Mouse (Mus musculus) intestine, postnatal 0 days (tissue): ENCODE data around the gene Kank1. TPM values are rescaled to one million over a fixed set of nuclear protein-coding genes. Genes with fewer than 3 reads are reported as not detected.
"Not testable (repeated sequence)": the region's sequence is repeated elsewhere in the genome, so short reads cannot be mapped to it uniquely, and the experiment has no call there.

Experiments
- ATAC-seq: fragments of 200-750 bp; cut with Nextera tagmentation; 2 replicates; pipeline ENCODE4 v1.8.0; 2017; ENCODE audit warnings: mild to moderate bottlenecking, moderate TSS enrichment, moderate library complexity
- H3K27ac ChIP-seq: fragments of 300-500 bp; sonication (generic); 2 replicates; pipeline ENCODE4 v1.5.1; 2014; ENCODE audit warnings: mild to moderate bottlenecking, low read depth, low read length, moderate library complexity
- H3K27me3 ChIP-seq: fragments of 300-500 bp; sonication (generic); replicated peaks from 2 replicates; pipeline ENCODE4 v1.6.1; 2014; ENCODE audit warnings: low read length, mixed read lengths; ENCODE audit not compliant: control insufficient read depth, insufficient read depth
- H3K36me3 ChIP-seq: fragments of 300-500 bp; sonication (generic); 2 replicates; pipeline ENCODE4 v1.6.1; 2014; ENCODE audit warnings: mild to moderate bottlenecking, moderate library complexity; ENCODE audit not compliant: control insufficient read depth, insufficient read depth
- H3K4me1 ChIP-seq: fragments of 300-500 bp; sonication (generic); replicated peaks from 2 replicates; pipeline ENCODE4 v1.6.1; 2014; ENCODE audit warnings: antibody characterized with exemption, low read length, mixed read lengths; ENCODE audit not compliant: control insufficient read depth, insufficient read depth
- H3K4me2 ChIP-seq: fragments of 300-500 bp; sonication (generic); replicated peaks from 2 replicates; pipeline ENCODE4 v1.6.1; 2014; ENCODE audit warnings: low read depth, mild to moderate bottlenecking, moderate library complexity
- H3K4me3 ChIP-seq: fragments of 300-500 bp; sonication (generic); 2 replicates; pipeline ENCODE4 v1.5.1; 2014; ENCODE audit warnings: low read depth, low read length
- H3K9ac ChIP-seq: fragments of 300-500 bp; sonication (generic); 2 replicates; pipeline ENCODE4 v1.6.1; 2014; ENCODE audit warnings: mild to moderate bottlenecking, low read depth, low read length
- H3K9me3 ChIP-seq: fragments of 300-500 bp; sonication (generic); 2 replicates; pipeline ENCODE4 v1.6.1; 2016; ENCODE audit warnings: mixed run types; ENCODE audit not compliant: control insufficient read depth
- CTCF ChIP-seq: sonication (generic); IDR thresholded peaks from 2 replicates; pipeline ENCODE4 v1.5.1; 2016; ENCODE audit warnings: low read depth, mild to moderate bottlenecking, control low read depth, antibody characterized with exemption, moderate library complexity
- WGBS: fragments of 180-500 bp; shearing (Covaris S2); extraction: QIAGEN DNeasy Blood & Tissue Kit; methylation state at CpG from one replicate; pipeline ENCODE4 v1.1.7; 2014; 5-methylcytosine and 5-hydroxymethylcytosine counted together
- polyA plus RNA-seq: library from polyadenylated mRNA; unstranded; fragments of >200 nt; fragmentation: Nextera tagmentation; extraction: Ambion mirVana; gene quantifications from 2 replicates; pipeline ENCODE4 v1.2.1, GENCODE M21; 2015

The Kank1 gene
- polyA plus RNA-seq, 1 experiment from 2014 or later = 6.0 TPM

- Histone ChIP-seq H3K27me3 (no peaks in the 10 kb centered on the region; the same call in 1 of the 2 replicates), H3K4me2 (no peak overlapping the region), H3K9me3 (no peaks in the 10 kb centered on the region), H3K27ac (no peak overlapping the region), H3K4me3 (no peak overlapping the region), H3K9ac (no peak overlapping the region), H3K4me1 (no peaks in the 10 kb centered on the region), H3K36me3 (no peaks in the 10 kb centered on the region)
- peak; percentile 86 for TF ChIP-seq CTCF
- ATAC-seq = no peak
- 48% methylated on average over 11 of the region's 11 CpGs for WGBS
Observed at GRCm38 (mm10) chr19:25450869-25451629, 214.3 kb downstream of the Kank1 start.

GRCm38 (mm10) chr19:25453146-25453545, 216.4 kb downstream of the Kank1 start:
- Histone ChIP-seq H3K27ac (no peak overlapping the region), H3K4me2 (no peak overlapping the region), H3K36me3 (no peaks in the 10 kb centered on the region), H3K9me3 (no peaks in the 10 kb centered on the region), H3K4me1 (no peaks in the 10 kb centered on the region), H3K4me3 (no peak overlapping the region), H3K27me3 (no peaks in the 10 kb centered on the region), H3K9ac (no peak overlapping the region)
- TF ChIP-seq CTCF = no peak
- no peak for ATAC-seq
- 76% methylated on average over 5 of the region's 5 CpGs for WGBS

- no peak overlapping the region for H3K9ac ChIP-seq
- TF ChIP-seq CTCF = no peak
- H3K27me3 ChIP-seq = no peaks in the 10 kb centered on the region
- H3K36me3 ChIP-seq = no peaks in the 10 kb centered on the region
- no peak for ATAC-seq
- H3K4me3 ChIP-seq = no peak overlapping the region
- 81% methylated on average over 8 of the region's 8 CpGs for WGBS
- no peaks in the 10 kb centered on the region for H3K9me3 ChIP-seq
- H3K27ac ChIP-seq = no peak overlapping the region
- no peaks in the 10 kb centered on the region for H3K4me1 ChIP-seq
- H3K4me2 ChIP-seq = no peak overlapping the region
Observed at GRCm38 (mm10) chr19:25460760-25461159, 224.0 kb downstream of the Kank1 start.

GRCm38 (mm10) chr19:25461553-25462320, 225.0 kb downstream of the Kank1 start:
- ATAC-seq = no peak
- Histone ChIP-seq H3K4me3 (no peak overlapping the region), H3K9me3 (no peaks in the 10 kb centered on the region), H3K9ac (no peak overlapping the region), H3K36me3 (no peaks in the 10 kb centered on the region), H3K27me3 (no peaks in the 10 kb centered on the region), H3K27ac (no peak overlapping the region), H3K4me1 (no peaks in the 10 kb centered on the region), H3K4me2 (no peak overlapping the region)
- TF ChIP-seq CTCF = no peak
- WGBS = 71% methylated on average over 20 of the region's 20 CpGs

- WGBS = 63% methylated on average over 4 of the region's 4 CpGs
- not testable (repeated sequence) for H3K4me3 ChIP-seq, H3K27me3 ChIP-seq, ATAC-seq, H3K36me3 ChIP-seq, H3K4me1 ChIP-seq, H3K9me3 ChIP-seq, H3K9ac ChIP-seq, H3K27ac ChIP-seq, H3K4me2 ChIP-seq
- TF ChIP-seq CTCF = peak; percentile 65
Observed at GRCm38 (mm10) chr19:25475806-25476205, 239.0 kb downstream of the Kank1 start.

DNA sequence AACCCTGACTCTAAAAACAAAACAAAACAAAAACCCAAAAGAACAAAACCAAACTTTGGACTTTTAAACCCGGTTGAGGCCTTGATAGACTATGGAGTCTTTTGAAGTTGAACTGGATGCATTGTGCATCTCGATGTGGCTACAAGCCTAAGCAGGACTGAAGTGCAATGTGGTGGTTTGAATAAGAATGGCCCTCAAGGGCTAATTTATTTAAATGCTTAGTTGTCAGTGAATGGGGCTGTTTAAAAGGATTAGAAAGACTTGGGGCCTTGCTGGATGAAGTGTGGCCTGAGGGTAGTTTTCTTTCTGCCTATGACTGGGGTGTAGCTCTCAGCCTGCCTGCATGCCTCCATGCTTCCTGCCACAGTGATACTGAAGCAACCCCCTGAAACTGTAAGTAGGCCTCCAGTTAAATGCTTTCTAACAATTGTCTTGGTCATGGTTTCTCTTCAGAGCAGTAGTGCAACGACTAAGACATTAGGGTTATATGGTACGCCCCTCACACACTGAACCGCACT, 242.4 kb downstream of the Kank1 start:
- H3K9me3 ChIP-seq = no peaks in the 10 kb centered on the region
- H3K4me3 ChIP-seq = no peak overlapping the region
- no peak for TF ChIP-seq CTCF
- no peak overlapping the region for H3K4me2 ChIP-seq
- no peak overlapping the region for H3K9ac ChIP-seq
- H3K27me3 ChIP-seq = no peaks in the 10 kb centered on the region
- no peaks in the 10 kb centered on the region for H3K4me1 ChIP-seq
- no peaks in the 10 kb centered on the region for H3K36me3 ChIP-seq
- no peak overlapping the region for H3K27ac ChIP-seq
- WGBS = 90% methylated on average over 5 of the region's 5 CpGs
- ATAC-seq = no peak
